Mouse (Mus musculus): ENCODE data around the gene Srebf1. TPM values are rescaled to one million over a fixed set of nuclear protein-coding genes. Genes with fewer than 3 reads are reported as not detected.

Srebf1 gene
- polyA plus RNA-seq, 1 experiment: 78.3 TPM

DNA sequence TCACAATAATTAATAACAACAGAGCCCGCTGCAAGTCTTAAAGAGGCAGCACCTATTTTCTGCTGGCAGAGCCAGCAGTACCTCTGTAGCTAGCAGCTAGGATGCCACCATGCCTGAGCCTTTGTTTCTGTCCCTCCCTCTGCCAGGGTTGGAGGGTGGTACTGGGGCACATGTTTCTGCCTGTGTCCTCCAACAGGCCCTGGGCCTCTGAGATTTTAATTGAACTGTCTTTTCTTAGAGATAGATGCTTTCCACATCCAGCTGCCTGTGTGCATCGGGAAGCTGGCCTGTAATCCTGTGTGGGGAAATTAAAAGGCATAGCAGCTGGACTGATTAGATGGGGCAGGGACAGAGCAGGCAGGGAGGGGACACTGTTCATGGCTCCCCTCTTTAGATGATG lies 39.6 kb downstream of the Srebf1 start:
- no peak for DNase-seq (ENCODE audit: extremely low spot score in 1 of 2, low spot score in 1 of 2)

DNA sequence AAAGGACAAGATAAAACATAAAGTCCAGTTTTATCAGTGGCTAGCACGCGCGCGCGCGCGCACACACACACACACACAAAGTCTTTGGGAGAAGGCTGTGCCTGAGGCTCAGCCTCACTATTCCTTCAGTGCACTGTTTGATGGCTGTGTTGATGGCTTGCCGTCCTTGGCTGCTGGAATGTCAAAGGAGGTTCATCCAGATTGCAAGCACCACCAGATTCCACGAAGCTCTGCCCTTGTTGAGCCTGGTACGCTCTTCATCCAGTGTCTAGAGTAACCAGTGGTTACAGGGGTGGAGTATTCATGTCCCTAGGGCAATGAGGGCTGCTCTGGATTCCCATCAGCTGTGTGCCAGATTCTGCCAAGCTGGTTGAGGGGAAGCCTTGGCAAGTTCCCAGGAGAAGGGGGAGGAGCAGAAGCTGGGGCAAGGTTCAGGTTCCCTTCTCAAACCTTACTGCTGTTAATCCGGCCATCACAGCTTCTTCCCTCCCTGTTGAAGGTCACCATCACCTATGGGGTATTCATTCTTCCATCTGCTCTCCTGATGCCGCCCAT lies 40.2 kb downstream of the Srebf1 start:
- DNase-seq (ENCODE audit: extremely low spot score in 1 of 2, low spot score in 1 of 2): peak in 1 of 2 experiments; percentile 48

DNA sequence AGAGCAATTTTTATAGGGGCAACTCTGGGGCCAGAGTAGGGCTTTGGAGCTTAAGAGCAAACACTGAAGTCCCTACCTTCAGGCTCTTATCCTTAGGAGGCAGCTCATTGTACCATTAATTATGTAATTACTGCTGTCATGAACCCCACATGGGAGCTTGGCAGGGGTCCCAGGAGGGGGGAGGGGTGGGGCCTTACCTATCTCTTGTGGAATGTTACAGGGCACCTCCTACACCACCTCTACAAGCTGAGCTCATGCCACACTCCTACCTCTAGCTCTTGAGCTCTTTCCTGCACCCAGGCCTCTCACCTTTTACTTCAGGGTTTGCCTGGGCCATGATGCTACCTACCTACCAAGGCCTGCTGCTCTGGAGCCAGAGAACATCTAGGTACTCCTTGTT lies 43.9 kb downstream of the Srebf1 start:
- DNase-seq (ENCODE audit: extremely low spot score in 1 of 2, low spot score in 1 of 2): peak in 1 of 2 experiments; percentile 38

DNA sequence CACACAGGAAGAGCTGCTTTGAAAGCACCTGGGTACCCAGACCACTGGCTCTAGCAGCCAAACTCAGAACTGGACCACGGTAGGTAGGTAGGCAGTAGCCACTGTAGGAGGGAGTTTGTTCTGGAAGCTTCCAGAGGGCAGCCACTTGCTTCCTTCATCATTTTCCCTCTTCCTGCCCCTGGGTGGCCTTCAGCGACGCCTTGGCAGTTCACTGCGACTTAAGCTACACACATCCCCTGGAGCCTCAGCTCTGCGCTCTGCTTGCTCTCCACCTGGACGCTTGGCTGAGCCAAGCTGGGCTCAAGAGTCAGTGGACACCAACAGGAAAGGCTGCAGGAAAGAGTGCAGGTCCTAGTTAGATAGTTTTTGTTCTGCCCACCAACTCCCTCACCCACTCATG lies 44.4 kb downstream of the Srebf1 start:
- DNase-seq (ENCODE audit: extremely low spot score in 1 of 2, low spot score in 1 of 2): no peak

DNA sequence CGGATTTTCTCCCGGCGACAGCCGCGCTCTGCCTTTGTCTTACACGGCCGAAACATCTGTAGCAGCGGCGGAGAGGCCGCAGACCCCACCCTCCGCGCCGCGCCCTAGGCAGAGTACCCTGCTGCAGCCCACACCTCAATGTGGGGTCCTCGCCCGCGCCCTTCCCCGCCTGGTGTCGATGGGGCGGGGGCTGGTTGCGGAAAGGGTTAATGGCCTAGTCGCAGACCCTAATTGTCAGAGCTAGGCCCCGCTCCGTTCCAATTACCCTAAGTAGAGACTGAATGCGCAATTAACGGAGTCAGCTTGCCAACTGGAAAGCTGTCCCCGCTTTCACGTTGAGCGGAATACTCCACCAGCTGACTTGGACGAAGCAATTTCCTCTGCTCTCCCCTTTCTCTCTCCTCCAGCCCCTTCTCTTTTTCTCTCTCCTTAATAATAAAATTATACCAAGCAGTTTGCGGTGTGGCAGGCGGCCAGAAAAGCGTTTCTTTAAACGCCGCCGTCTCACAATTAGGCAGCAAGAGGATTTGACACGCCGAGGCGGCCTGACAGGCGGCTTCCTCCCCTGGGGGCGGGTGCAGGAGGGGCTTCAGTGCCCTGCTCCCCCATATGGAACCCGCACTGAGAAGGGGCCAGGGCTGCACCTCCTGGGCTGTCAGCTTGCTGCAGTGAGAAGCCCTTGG lies 45.3 kb downstream of the Srebf1 start:
- DNase-seq (ENCODE audit: extremely low spot score in 1 of 2, low spot score in 1 of 2): peak in 1 of 2 experiments; percentile 80

DNA sequence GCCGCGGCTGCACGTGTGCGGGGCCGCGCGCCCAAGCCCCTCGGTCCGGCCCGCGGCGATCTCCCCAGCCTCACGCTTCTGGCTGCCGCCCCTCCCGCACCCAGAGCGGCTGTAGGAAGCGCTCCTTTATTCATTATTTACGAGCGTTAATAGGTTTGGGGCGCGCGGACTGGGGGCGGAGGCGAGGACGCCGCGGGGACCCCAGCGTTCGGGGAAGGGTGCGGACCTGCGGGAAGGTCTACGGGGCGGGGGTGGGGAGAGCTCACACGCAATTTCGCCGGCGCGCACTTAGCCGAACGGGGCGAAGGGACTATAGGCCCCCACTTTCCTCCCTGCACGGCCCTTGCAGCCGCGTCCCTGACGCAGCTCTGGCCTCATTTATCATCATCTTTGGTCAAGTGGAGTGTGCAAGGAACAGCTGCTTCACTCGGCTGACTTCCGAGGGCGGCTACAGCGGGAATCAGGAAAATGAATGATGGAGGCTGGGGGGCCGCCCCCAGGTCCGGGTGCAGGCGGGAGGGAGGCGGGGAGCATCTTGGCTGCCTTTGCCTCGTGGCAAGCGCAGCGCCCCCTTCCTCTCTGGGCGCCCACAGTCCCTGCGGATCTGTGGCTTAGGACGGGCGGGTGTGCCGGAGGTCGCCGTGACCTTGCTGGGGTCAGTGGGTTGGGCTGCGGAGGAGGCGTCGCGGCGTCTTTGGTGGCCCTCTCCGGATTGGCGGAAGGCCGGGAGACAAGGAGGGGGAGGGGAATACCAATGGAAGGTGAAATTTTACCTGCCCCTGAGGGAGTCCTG lies 46.0 kb downstream of the Srebf1 start:
- DNase-seq (ENCODE audit: extremely low spot score in 1 of 2, low spot score in 1 of 2): peak; percentile 64 to 84

DNA sequence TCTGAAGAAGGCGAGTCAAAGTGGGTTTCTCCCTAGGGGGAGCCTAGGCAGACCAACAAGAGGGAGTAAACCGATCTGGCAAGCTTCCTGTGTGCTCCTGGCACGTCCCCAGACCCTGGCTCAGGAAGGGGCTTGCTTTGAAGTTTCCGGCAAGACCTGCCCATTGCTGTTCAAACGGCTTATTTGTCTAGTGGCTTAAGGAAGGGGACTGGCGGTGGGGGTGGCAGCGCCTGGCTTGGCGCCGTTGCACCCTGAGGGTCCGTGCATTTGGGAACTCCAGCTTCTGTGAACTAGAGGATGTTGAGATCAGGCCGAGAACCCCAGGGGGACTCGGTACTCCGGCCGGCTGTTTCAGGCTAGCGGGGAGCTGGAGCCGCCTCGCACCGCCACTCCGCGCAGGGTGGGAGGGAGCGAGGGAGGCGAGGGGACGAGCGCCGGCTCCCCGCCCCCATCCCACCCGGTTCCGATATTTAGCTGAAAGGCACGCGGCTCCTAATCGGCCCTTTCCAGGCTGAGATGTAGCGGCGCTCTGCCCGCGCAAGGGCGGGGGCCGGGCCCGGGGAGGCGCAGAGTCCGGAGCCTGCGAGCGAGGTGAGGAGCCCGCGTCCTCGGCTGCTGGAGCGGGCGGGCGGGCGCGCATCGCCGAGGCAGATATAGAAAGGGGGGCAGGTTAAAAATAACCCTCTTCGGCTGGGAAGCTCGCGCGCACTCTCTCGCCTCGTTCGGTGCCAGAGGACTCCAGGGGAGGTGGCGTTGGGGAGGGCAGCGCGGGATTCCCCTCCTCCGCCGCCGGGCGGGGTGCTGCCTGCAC lies 46.8 kb downstream of the Srebf1 start:
- DNase-seq (ENCODE audit: extremely low spot score in 1 of 2, low spot score in 1 of 2): peak in 1 of 2 experiments; percentile 86

DNA sequence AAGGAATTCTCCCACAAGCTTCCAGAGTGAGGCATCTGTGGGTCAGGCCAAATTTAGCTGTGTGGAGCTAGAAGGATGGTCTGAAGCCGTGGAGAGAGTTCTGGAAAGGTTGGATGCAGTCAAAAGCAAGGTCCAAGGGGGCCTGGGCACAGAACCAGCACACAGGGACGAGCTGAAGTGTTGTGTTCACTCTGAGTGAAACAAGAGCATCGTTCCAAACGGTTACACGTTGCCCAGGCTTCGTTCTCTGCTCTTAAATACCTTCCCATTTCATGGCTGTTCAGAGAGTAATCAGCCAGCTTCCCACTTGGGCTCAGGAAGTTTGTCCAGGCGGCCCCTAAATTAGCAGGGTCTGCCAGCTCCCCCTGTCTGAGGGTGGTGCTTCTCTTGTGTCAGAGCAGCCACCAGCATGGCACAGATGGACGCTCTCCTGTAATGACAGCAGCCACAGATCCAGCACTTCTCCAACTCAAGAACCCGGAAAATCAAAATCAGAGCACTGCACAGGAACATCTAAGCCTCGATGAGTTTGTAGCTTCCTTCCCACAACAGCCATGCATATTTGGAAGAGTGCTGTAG lies 48.7 kb downstream of the Srebf1 start:
- DNase-seq (ENCODE audit: extremely low spot score in 1 of 2, low spot score in 1 of 2): no peak

DNA sequence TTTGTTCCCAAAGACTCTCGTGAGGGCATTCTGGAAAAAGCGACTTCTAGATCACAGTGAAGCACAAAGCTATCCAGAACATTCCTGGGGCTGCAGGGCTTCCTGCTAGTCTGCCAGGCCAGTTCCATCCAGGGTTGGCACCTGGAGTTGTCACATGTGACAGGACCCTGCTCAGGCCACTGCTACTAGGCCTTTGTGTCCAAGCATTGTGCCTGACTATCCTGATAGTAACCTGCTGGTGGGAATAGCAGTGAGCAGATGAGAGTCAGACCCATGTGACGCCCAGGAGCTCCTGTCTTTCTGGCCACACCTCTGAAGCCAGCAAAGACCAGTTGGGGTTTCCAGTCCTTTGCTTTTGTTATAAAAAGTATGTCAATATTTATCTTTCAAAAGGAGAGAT lies 50.3 kb downstream of the Srebf1 start:
- no peak for DNase-seq (ENCODE audit: extremely low spot score in 1 of 2, low spot score in 1 of 2)

DNA sequence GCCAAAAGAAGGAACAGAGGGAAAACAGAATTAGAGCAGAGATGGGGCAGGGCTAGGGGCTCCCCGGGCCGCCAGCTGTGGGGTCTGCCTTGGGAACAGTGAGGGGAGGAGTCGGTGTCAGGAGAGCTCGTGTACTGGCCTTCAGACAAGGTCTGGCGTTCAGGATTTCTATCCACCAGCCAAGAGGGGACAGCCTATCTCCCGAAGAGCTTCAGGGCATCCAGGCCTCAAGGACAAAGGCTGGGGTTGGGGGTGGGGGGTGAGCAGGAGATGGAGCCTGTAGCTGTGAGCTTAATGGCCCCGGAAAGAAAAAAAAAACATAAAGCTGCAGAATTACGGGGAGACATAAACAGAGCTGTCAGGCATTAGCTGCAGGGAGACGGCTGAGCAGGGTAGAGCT lies 53.6 kb downstream of the Srebf1 start:
- DNase-seq (ENCODE audit: extremely low spot score in 1 of 2, low spot score in 1 of 2): no peak

DNA sequence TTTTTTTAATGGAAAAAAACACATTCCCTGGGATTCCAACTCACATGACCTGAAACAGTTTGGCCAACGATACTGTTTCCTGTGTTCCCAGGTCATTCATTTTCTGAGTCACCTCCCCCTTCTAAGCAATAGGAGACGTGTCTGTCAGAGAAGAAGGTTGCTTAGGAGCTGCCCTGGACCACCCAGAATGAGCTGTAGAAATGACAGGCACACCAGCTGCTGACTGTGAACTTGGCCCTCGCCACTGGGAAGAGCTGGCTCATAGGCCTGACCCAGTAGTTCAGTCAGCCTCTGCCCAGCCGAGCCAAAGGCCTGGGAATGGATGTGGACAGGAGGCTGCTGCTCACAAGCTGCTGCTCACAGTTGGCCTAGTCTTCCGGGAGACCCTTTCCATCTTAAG lies 57.3 kb downstream of the Srebf1 start:
- no peak for DNase-seq (ENCODE audit: extremely low spot score in 1 of 2, low spot score in 1 of 2)

DNA sequence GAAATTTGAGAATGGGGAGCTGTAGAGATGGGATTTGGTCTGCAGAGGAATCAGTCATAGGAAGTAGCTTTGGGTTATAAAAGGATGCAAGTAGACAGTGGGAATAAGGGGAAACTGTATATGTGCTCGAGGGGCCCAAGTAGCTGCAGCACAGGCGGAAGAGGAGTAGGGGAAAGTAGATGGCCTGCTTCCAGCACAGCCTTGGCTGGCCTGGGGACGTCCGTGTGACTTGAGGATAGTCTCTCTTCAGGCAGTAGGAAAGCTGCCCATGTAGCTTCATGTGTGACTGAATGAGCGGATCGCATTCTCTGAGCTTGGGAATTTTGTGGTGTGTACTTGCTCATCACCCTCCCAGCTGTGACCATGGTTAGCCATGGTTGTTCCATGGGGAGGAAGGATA lies 57.9 kb downstream of the Srebf1 start:
- no peak for DNase-seq (ENCODE audit: extremely low spot score in 1 of 2, low spot score in 1 of 2)

DNA sequence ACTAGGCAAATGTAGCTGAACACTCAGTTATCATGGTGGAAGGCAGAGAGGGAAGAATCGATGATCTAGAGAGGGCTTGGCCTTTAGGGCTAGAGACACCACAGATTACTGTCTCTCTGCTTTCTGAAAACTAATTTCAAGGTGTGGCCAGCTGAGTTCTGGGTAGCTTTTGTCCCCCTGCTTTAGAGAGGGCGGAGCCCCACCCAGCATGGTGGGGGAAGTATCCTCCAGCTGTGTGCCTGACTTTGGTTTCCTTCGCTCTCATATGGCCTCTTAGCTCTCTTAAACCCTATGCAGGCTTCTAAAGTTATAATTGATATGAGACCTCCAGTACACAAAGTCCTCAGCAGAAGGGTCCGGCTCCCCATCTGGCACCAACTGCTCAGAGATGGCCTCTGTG lies 59.0 kb downstream of the Srebf1 start:
- no peak for DNase-seq (ENCODE audit: extremely low spot score in 1 of 2, low spot score in 1 of 2)

DNA sequence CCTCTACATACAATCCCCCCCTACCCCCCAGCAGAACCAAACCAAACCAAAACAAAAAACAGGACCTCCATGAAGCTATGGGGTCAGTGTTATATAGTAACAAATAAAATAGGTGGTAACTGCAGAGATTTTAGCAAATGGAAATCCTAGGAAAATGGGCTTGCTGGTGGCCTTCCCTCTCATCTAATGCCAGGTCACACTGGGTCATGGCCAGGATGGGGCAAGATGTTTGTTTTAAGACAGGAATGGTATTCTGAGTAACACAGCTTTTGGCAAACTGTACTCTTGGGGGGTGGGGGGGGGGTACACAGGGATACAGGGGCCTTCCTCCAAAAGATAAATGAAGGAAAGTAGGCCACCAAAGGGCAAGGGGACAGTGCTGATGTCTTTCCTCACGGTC lies 59.8 kb downstream of the Srebf1 start:
- no peak for DNase-seq (ENCODE audit: extremely low spot score in 1 of 2, low spot score in 1 of 2)

DNA sequence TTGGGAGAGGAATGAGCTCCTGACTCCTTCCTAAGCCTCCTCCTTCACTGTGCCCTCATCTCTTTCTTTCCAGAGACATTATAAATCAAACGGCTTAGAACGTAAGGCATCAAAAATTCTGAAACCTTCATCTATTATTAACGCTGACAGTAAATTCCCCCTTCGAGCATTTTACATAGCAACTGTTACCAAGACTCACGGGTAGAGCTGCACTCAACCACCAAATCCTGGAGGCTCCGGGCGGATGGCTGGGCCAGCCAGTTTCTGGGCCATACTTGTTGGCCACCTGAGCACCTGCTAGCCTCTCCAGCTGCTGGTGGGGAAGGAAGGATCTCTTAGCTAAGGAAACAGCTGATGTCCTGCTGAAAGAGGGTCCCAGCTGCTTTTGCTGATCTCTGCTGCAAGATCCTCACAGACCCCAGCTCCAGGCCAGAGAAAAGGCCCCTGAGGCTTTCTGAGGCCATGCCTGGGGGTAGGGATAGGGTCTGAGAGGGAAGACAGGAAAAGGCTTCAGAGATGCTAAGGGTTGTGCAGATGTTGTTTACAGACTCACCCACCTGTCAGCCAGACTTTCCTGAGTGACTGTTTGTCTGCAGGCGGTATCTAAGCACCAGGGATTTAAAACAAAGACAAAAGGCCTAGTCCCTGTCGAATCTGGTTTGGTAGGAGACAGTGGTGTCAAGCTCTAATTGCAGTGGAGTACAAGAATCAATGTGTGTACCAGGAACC lies 61.1 kb downstream of the Srebf1 start:
- no peak for DNase-seq (ENCODE audit: extremely low spot score in 1 of 2, low spot score in 1 of 2)

DNA sequence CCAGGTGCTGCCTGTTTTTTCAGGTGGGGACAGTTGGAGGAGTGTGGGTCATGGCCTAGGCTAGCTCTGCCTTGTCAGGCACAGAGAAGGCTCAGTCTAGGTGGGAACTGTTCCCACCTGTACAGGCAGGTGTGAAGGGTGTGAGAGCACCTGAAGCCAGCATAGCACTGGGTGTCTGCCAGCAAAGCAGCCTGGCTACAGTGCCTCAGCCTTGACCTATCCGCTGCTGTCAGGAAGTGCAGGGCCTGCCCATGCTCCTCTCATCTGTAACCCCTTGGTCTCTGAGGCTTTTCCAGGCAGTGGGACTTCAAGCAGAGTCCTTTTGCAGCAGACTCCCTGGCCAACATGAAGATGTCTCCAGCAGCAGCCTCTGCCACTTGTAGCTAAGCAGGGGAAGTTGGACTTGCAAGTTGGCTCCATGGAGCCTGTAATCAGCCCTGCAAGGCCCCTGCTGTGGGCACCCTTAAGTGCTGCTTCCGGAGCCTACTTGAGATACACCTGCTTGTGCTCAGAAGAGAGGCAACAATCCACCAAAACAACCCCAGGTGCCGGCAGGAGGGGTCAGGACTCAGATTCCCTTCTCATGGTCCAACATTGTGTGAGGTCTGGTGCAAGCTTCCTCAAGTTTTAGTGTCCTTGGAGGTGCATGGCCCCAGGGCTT lies 61.8 kb downstream of the Srebf1 start:
- no peak for DNase-seq (ENCODE audit: extremely low spot score in 1 of 2, low spot score in 1 of 2)

DNA sequence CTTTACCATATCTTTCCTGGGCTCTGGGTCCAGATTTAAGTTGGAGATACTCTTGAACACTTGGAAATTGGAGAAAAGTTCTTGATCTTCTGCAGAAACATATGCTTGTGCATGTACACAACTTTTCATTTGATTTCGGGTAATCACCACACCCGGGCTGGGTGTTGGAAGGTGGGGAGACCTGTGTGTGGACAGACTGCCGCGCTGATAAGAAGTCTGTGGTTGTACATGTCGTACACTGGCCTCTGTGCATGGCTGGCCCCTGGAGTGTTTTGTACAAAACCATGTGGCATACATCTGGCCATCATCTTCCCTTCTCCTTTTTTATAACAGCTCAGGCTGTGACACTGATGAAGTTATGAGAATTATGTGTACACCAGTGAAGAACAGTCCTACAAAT lies 62.4 kb downstream of the Srebf1 start:
- no peak for DNase-seq (ENCODE audit: extremely low spot score in 1 of 2, low spot score in 1 of 2)

DNA sequence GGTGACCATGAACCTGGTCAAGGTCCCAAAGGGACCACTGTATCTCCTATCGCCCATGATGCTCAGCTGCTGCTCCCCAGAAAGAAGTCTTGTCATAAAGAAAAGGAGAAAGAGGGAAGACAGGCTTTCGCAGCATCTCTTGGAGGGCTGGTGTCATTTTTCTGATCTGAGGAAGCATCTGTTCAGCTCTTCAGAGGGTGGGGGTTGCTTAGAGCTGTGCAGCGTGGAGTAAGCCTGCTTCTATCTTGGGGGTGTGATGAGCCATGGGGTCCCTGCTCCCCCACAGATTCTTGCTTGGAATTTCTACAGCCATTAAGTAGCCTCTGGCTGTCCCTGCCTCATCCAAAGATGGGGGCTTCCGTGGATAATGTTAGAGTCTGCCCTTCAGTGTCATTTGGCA lies 64.1 kb downstream of the Srebf1 start:
- DNase-seq (ENCODE audit: extremely low spot score in 1 of 2, low spot score in 1 of 2): peak in 1 of 2 experiments; percentile 52

DNA sequence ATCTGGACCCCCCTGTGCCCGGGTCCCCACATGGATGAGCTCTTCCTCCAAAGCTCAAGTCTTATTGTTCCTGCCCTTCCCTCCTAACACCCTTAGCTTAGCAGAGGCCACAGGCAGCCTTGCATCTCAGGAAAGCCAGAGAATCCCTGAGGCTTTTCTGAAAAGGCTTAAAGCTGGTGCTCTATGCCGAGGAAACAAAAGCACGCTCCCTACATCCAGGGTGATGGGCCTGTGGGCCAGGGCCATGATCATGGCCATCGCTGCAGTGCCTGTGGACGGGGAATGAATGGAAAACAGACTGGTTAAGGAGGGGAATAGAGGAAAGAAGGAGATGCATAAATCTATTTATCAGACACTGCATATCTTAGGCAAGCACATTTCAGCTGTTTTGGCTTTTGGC lies 66.7 kb downstream of the Srebf1 start:
- no peak for DNase-seq (ENCODE audit: extremely low spot score in 1 of 2, low spot score in 1 of 2)

DNA sequence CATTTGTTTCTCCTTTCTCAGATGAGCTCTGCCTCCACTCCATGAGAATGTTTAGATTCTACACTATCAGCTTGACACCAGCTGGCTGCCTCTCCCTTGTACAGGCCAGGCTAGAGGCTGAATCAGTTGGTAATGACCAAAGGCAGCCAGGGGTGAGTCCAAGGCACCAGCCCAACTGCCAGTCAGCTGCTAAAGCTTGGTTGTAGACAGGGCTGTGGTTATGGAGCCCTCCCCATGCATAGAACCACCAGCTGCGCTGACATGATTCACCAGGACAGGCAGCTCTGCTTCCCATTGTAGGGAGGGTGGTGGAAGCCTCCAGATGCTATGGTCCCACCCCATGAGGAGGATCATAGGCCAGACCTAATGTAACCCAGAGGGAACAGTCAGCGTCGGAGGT lies 68.4 kb downstream of the Srebf1 start:
- DNase-seq (ENCODE audit: extremely low spot score in 1 of 2, low spot score in 1 of 2): no peak
